Mouse (Mus musculus) kidney, embryonic 15.5 days (tissue): ENCODE results near the gene Egln3. TPM values are rescaled to one million over a fixed set of nuclear protein-coding genes. Genes with fewer than 3 reads are reported as not detected.

Experiments
- ATAC-seq: fragments of 200-750 bp; cut with Nextera tagmentation; replicated peaks from 2 replicates; pipeline ENCODE4 v1.8.0; 2017; ENCODE audit warnings: moderate TSS enrichment; ENCODE audit not compliant: low FRiP score
- H3K27ac ChIP-seq: fragments of 300-500 bp; sonication (generic); 2 replicates; pipeline ENCODE4 v1.5.1; 2015; ENCODE audit warnings: mild to moderate bottlenecking, inconsistent platforms
- H3K27me3 ChIP-seq: fragments of 300-500 bp; sonication (generic); 2 replicates; pipeline ENCODE4 v1.6.1; 2015; ENCODE audit warnings: inconsistent platforms
- H3K36me3 ChIP-seq: fragments of 300-500 bp; sonication (generic); 2 replicates; pipeline ENCODE4 v1.6.1; 2015; ENCODE audit warnings: inconsistent platforms
- H3K4me1 ChIP-seq: fragments of 300-500 bp; sonication (generic); 2 replicates; pipeline ENCODE4 v1.6.1; 2015; ENCODE audit warnings: inconsistent platforms
- H3K4me2 ChIP-seq: fragments of 300-500 bp; sonication (generic); 2 replicates; pipeline ENCODE4 v1.6.1; 2015; ENCODE audit warnings: moderate library complexity, mild to moderate bottlenecking, inconsistent platforms
- H3K4me3 ChIP-seq: fragments of 300-500 bp; sonication (generic); replicated peaks from 2 replicates; pipeline ENCODE4 v1.5.1; 2015; ENCODE audit warnings: mild to moderate bottlenecking, inconsistent platforms
- H3K9ac ChIP-seq: fragments of 300-500 bp; sonication (generic); 2 replicates; pipeline ENCODE4 v1.6.1; 2015; ENCODE audit warnings: mild to moderate bottlenecking, inconsistent platforms
- H3K9me3 ChIP-seq: fragments of 300-500 bp; sonication (generic); replicated peaks from 2 replicates; pipeline ENCODE4 v1.6.1; 2016; ENCODE audit warnings: inconsistent platforms
- WGBS: fragments of 180-500 bp; shearing (Covaris S2); methylation state at CpG from one replicate; pipeline ENCODE4 v1.1.7; 2015; ENCODE audit warnings: mixed read lengths; 5-methylcytosine and 5-hydroxymethylcytosine counted together
- polyA plus RNA-seq: library from polyadenylated mRNA; unstranded; fragments of >200 nt; fragmentation: Nextera tagmentation; extraction: Ambion mirVana; gene quantifications from 2 replicates; pipeline ENCODE4 v1.2.1, GENCODE M21; 2015

Gene Egln3
- polyA plus RNA-seq = 14.3 and 15.3 TPM in 2 replicates

- peak; percentile 87 for ATAC-seq
- Histone ChIP-seq H3K4me2 (peak within 1 kb of the TSS; percentile 95), H3K9ac (peak within 1 kb of the TSS; percentile 57), H3K4me1 (peaks cover 41% of the 10 kb centered on the region), H3K36me3 (no peaks in the 10 kb centered on the region), H3K9me3 (no peaks in the 10 kb centered on the region), H3K4me3 (peak within 1 kb of the TSS; percentile 64), H3K27ac (peak within 1 kb of the TSS; percentile 38), H3K27me3 (peaks cover 33% of the 10 kb centered on the region)
- under 1% methylated on average over 25 of the region's 25 CpGs for WGBS
Measured at GRCm38 (mm10) chr12:54203656-54204045, at the start of gene Egln3. Egln3 (minus strand) TSS chr12:54203860.

- Histone ChIP-seq H3K9me3 (no peaks in the 10 kb centered on the region), H3K4me3 (no peak overlapping the region), H3K4me1 (no peaks in the 10 kb centered on the region), H3K4me2 (no peak overlapping the region), H3K36me3 (no peaks in the 10 kb centered on the region), H3K27ac (no peak overlapping the region), H3K9ac (no peak overlapping the region), H3K27me3 (no peaks in the 10 kb centered on the region)
- WGBS = 87% methylated on average over 4 of the region's 4 CpGs
- ATAC-seq = no peak
Measured at GRCm38 (mm10) chr12:54253449-54253848, 49.8 kb upstream of the Egln3 start.

- no peak overlapping the region for H3K27ac ChIP-seq
- ATAC-seq = no peak
- 81% methylated on average over 9 of the region's 9 CpGs for WGBS
Measured at GRCm38 (mm10) chr12:54251942-54252400, 48.3 kb upstream of the Egln3 start.

GRCm38 (mm10) chr12:54247835-54248234, 44.2 kb upstream of the Egln3 start:
- no peaks in the 10 kb centered on the region for H3K36me3 ChIP-seq
- 81% methylated on average over 7 of the region's 7 CpGs for WGBS
- ATAC-seq = no peak
- no peak overlapping the region for H3K27ac ChIP-seq
- no peak overlapping the region for H3K9ac ChIP-seq
- H3K9me3 ChIP-seq = no peaks in the 10 kb centered on the region
- no peaks in the 10 kb centered on the region for H3K27me3 ChIP-seq
- H3K4me2 ChIP-seq = no peak overlapping the region
- H3K4me3 ChIP-seq = no peak overlapping the region
- no peaks in the 10 kb centered on the region for H3K4me1 ChIP-seq

More at GRCm38 (mm10) chr12:54251942-54252400, 48.3 kb upstream of the Egln3 start:
- Histone ChIP-seq H3K4me3 (no peak overlapping the region), H3K9ac (no peak overlapping the region), H3K9me3 (no peaks in the 10 kb centered on the region), H3K27me3 (no peaks in the 10 kb centered on the region), H3K36me3 (no peaks in the 10 kb centered on the region), H3K4me2 (no peak overlapping the region), H3K4me1 (no peaks in the 10 kb centered on the region)

GRCm38 (mm10) chr12:54243158-54243557, 39.5 kb upstream of the Egln3 start:
- Histone ChIP-seq H3K9me3 (no peaks in the 10 kb centered on the region), H3K4me2 (no peak overlapping the region), H3K4me3 (no peak overlapping the region), H3K36me3 (no peaks in the 10 kb centered on the region), H3K27ac (no peak overlapping the region), H3K4me1 (no peaks in the 10 kb centered on the region), H3K9ac (no peak overlapping the region), H3K27me3 (no peaks in the 10 kb centered on the region)
- 81% methylated on average over 5 of the region's 5 CpGs for WGBS
- ATAC-seq = no peak

- no peaks in the 10 kb centered on the region for H3K27me3 ChIP-seq
- no peaks in the 10 kb centered on the region for H3K36me3 ChIP-seq
Measured at GRCm38 (mm10) chr12:54241976-54242375, 38.3 kb upstream of the Egln3 start.

GRCm38 (mm10) chr12:54233794-54234193, 30.1 kb upstream of the Egln3 start:
- 87% methylated on average over 6 of the region's 6 CpGs for WGBS
- no peak overlapping the region for H3K4me2 ChIP-seq
- no peak overlapping the region for H3K4me3 ChIP-seq
- ATAC-seq = no peak
- no peak overlapping the region for H3K27ac ChIP-seq
- H3K9ac ChIP-seq = no peak overlapping the region
- no peaks in the 10 kb centered on the region for H3K27me3 ChIP-seq
- H3K9me3 ChIP-seq = no peaks in the 10 kb centered on the region
- H3K4me1 ChIP-seq = no peaks in the 10 kb centered on the region
- H3K36me3 ChIP-seq = no peaks in the 10 kb centered on the region

More at GRCm38 (mm10) chr12:54241976-54242375, 38.3 kb upstream of the Egln3 start:
- no peak overlapping the region for H3K27ac ChIP-seq
- no peaks in the 10 kb centered on the region for H3K4me1 ChIP-seq
- H3K9ac ChIP-seq = no peak overlapping the region
- WGBS = 84% methylated on average over 6 of the region's 6 CpGs
- H3K4me3 ChIP-seq = no peak overlapping the region
- H3K4me2 ChIP-seq = no peak overlapping the region
- H3K9me3 ChIP-seq = no peaks in the 10 kb centered on the region
- no peak for ATAC-seq

- no peak overlapping the region for H3K9ac ChIP-seq
- no peak overlapping the region for H3K4me3 ChIP-seq
- H3K27ac ChIP-seq = no peak overlapping the region
- no peak for ATAC-seq
- H3K9me3 ChIP-seq = no peaks in the 10 kb centered on the region
- H3K27me3 ChIP-seq = no peaks in the 10 kb centered on the region
- H3K36me3 ChIP-seq = no peaks in the 10 kb centered on the region
- WGBS = 66% methylated on average over 7 of the region's 7 CpGs
- no peak overlapping the region for H3K4me2 ChIP-seq
- no peaks in the 10 kb centered on the region for H3K4me1 ChIP-seq
Measured at GRCm38 (mm10) chr12:54232996-54233603, 29.4 kb upstream of the Egln3 start.

GRCm38 (mm10) chr12:54232456-54232855, 28.8 kb upstream of the Egln3 start:
- no peaks in the 10 kb centered on the region for H3K9me3 ChIP-seq
- H3K27me3 ChIP-seq = no peaks in the 10 kb centered on the region
- no peak overlapping the region for H3K27ac ChIP-seq
- no peak overlapping the region for H3K9ac ChIP-seq
- no peaks in the 10 kb centered on the region for H3K4me1 ChIP-seq
- no peak overlapping the region for H3K4me3 ChIP-seq
- ATAC-seq = no peak
- H3K36me3 ChIP-seq = no peaks in the 10 kb centered on the region
- no peak overlapping the region for H3K4me2 ChIP-seq
- WGBS = 66% methylated on average over 5 of the region's 5 CpGs

GRCm38 (mm10) chr12:54227551-54227950, 23.9 kb upstream of the Egln3 start:
- Histone ChIP-seq H3K9ac (no peak overlapping the region), H3K4me2 (no peak overlapping the region), H3K27me3 (peaks cover 11% of the 10 kb centered on the region; the same call in 1 of the 2 replicates), H3K4me1 (no peaks in the 10 kb centered on the region), H3K9me3 (no peaks in the 10 kb centered on the region), H3K27ac (no peak overlapping the region), H3K36me3 (no peaks in the 10 kb centered on the region), H3K4me3 (no peak overlapping the region)
- no peak for ATAC-seq
- WGBS = 76% methylated on average over 8 of the region's 8 CpGs

- no peak overlapping the region for H3K27ac ChIP-seq
- H3K9ac ChIP-seq = no peak overlapping the region
- ATAC-seq = no peak
- H3K4me1 ChIP-seq = no peaks in the 10 kb centered on the region
- WGBS = 60% methylated on average over 2 of the region's 2 CpGs
- no peak overlapping the region for H3K4me3 ChIP-seq
- no peak overlapping the region for H3K4me2 ChIP-seq
- no peaks in the 10 kb centered on the region for H3K9me3 ChIP-seq
- peaks cover 22% of the 10 kb centered on the region; the same call in 1 of the 2 replicates for H3K27me3 ChIP-seq
- H3K36me3 ChIP-seq = no peaks in the 10 kb centered on the region
Measured at GRCm38 (mm10) chr12:54226341-54226740, 22.7 kb upstream of the Egln3 start.

- Histone ChIP-seq H3K4me2 (no peak overlapping the region), H3K36me3 (no peaks in the 10 kb centered on the region), H3K27ac (no peak overlapping the region), H3K9ac (no peak overlapping the region), H3K4me1 (no peaks in the 10 kb centered on the region), H3K27me3 (peaks cover 26% of the 10 kb centered on the region; the same call in 1 of the 2 replicates), H3K4me3 (no peak overlapping the region), H3K9me3 (no peaks in the 10 kb centered on the region)
- 79% methylated on average over 4 of the region's 4 CpGs for whole genome bisulfite sequencing
- ATAC-seq = no peak
Measured at GRCm38 (mm10) chr12:54225610-54226009, 21.9 kb upstream of the Egln3 start.

GRCm38 (mm10) chr12:54225090-54225489, 21.4 kb upstream of the Egln3 start:
- Histone ChIP-seq H3K27me3 (peaks cover 28% of the 10 kb centered on the region), H3K4me1 (no peaks in the 10 kb centered on the region), H3K9me3 (no peaks in the 10 kb centered on the region), H3K4me3 (no peak overlapping the region), H3K27ac (no peak overlapping the region), H3K9ac (no peak overlapping the region), H3K36me3 (no peaks in the 10 kb centered on the region), H3K4me2 (no peak overlapping the region)
- 72% methylated on average over 3 of the region's 3 CpGs for WGBS
- no peak for ATAC-seq
